Comparison of ENCODE assay signal across 17 mouse cellular contexts in genomic region chr7:57293564-57293963, GRCm38 (mm10).
DNase-seq lines count a peak whose midpoint lies in the region; ATAC-seq and TF ChIP-seq lines count a peak whose summit lies in the region.
"Had no signal": no experiment of that assay in that cellular context is flagged by ENCODE, and none has a peak within 500 bp of the region (broad histone marks: within the 10 kb centered on the region; RNA-seq: fewer than 3 reads in every experiment).

No protein-coding gene starts in this region.

- DNase-seq in cerebellum, adult 2 months = peak; percentile 7 to 27
- DNase-seq in cerebellum, adult 11-12 months = no peak
- peak; percentile 14 for DNase-seq in hindbrain, postnatal 0 days (ENCODE audit: low spot score)
- no peak for DNase-seq in hindbrain, embryonic 11.5 days (ENCODE audit: low spot score)
- peak; percentile 39 to 56 for DNase-seq in right cerebral cortex, postnatal 10 days (ENCODE audit: low spot score in 2 of 2)
- no peak for DNase-seq in right cerebral cortex, postnatal 14 days
- peak; percentile 37 to 66 for DNase-seq in cerebellum, postnatal 14 days
- DNase-seq: adrenal gland, postnatal 10 days; gastrocnemius, postnatal 14 days; heart, postnatal 36 days; kidney, adult 11 months had no signal

- no peak overlapping the region for H3K4me3 ChIP-seq in cerebellum, adult 2 months (replicated peaks; ENCODE audit: insufficient read depth, low read depth, low read length)
- no peak overlapping the region for H3K4me3 ChIP-seq in hindbrain, postnatal 0 days (ENCODE audit: low read length)
- no peak overlapping the region for H3K4me3 ChIP-seq in hindbrain, embryonic 11.5 days (ENCODE audit: low read depth, low read length)
- H3K4me3 ChIP-seq: embryonic facial prominence, embryonic 13.5 days; heart, embryonic 12.5 days; hindbrain, embryonic 12.5 days had no signal

- no peak overlapping the region for H3K9ac ChIP-seq in hindbrain, postnatal 0 days (replicated peaks; ENCODE audit: low read length)
- no peak overlapping the region for H3K9ac ChIP-seq in hindbrain, embryonic 11.5 days (ENCODE audit: low read depth, low read length)
- H3K9ac ChIP-seq: embryonic facial prominence, embryonic 13.5 days; heart, embryonic 12.5 days; hindbrain, embryonic 12.5 days had no signal

- H3K27me3 ChIP-seq in cerebellum, adult 2 months (ENCODE audit: control insufficient read depth, insufficient read depth, low read length) = no peaks in the 10 kb centered on the region
- H3K27me3 ChIP-seq in hindbrain, postnatal 0 days (ENCODE audit: insufficient read depth, low read length) = no peaks in the 10 kb centered on the region
- no peaks in the 10 kb centered on the region for H3K27me3 ChIP-seq in hindbrain, embryonic 11.5 days (ENCODE audit: control insufficient read depth, insufficient read depth, low read length)
- H3K27me3 ChIP-seq: embryonic facial prominence, embryonic 13.5 days; heart, embryonic 12.5 days; hindbrain, embryonic 12.5 days had no signal

- no peak for TF ChIP-seq POLR2A in cerebellum, adult 2 months (IDR thresholded peaks at IDR 0.05; ENCODE audit: borderline replicate concordance, insufficient read depth, low read length)

- H3K9me3 ChIP-seq in hindbrain, postnatal 0 days (ENCODE audit: low read length) = no peaks in the 10 kb centered on the region
- no peaks in the 10 kb centered on the region for H3K9me3 ChIP-seq in hindbrain, embryonic 11.5 days (ENCODE audit: control insufficient read depth, low read length)
- H3K9me3 ChIP-seq: embryonic facial prominence, embryonic 13.5 days; heart, embryonic 12.5 days; hindbrain, embryonic 12.5 days had no signal

- no peak for TF ChIP-seq CTCF in cerebellum, adult 2 months (IDR thresholded peaks at IDR 0.05; ENCODE audit: borderline replicate concordance, insufficient read depth, low read depth, low read length)
- TF ChIP-seq CTCF in hindbrain, postnatal 0 days (IDR thresholded peaks at IDR 0.05; ENCODE audit: low read depth) = no peak

- WGBS in cerebellum, adult 2 months = 35% methylated on average over 6 of the region's 6 CpGs
- 74% methylated on average over 6 of the region's 6 CpGs for WGBS in hindbrain, postnatal 0 days
- 86% methylated on average over 6 of the region's 6 CpGs for WGBS in hindbrain, embryonic 11.5 days

- H3K36me3 ChIP-seq in hindbrain, postnatal 0 days (ENCODE audit: insufficient read depth, low read length) = no peaks in the 10 kb centered on the region
- H3K36me3 ChIP-seq in hindbrain, embryonic 11.5 days (ENCODE audit: control insufficient read depth, insufficient read depth, low read length) = no peaks in the 10 kb centered on the region
- H3K36me3 ChIP-seq: embryonic facial prominence, embryonic 13.5 days; heart, embryonic 12.5 days; hindbrain, embryonic 12.5 days had no signal

- ATAC-seq in hindbrain, postnatal 0 days = no peak
- ATAC-seq in hindbrain, embryonic 11.5 days (ENCODE audit: low FRiP score) = no peak
- no peak for ATAC-seq in megakaryocyte progenitor cell, adult 5-6 weeks (replicated peaks; ENCODE audit: poor library complexity)
- ATAC-seq: forebrain, embryonic 14.5 days; hindbrain, embryonic 16.5 days had no signal

- H3K27ac ChIP-seq in cerebellum, adult 2 months (ENCODE audit: insufficient read depth, low read length) = no peak overlapping the region
- no peak overlapping the region for H3K27ac ChIP-seq in hindbrain, postnatal 0 days
- H3K27ac ChIP-seq in hindbrain, embryonic 11.5 days (ENCODE audit: low read depth, low read length) = no peak overlapping the region
- H3K27ac ChIP-seq: embryonic facial prominence, embryonic 13.5 days; hindbrain, embryonic 12.5 days had no signal

- no peaks in the 10 kb centered on the region for H3K4me1 ChIP-seq in cerebellum, adult 2 months (ENCODE audit: control insufficient read depth, insufficient read depth, low read length)
- no peaks in the 10 kb centered on the region for H3K4me1 ChIP-seq in hindbrain, postnatal 0 days (ENCODE audit: insufficient read depth, low read length)
- H3K4me1 ChIP-seq in hindbrain, embryonic 11.5 days (replicated peaks; ENCODE audit: control insufficient read depth, insufficient read depth, low read length) = no peaks in the 10 kb centered on the region
- H3K4me1 ChIP-seq: embryonic facial prominence, embryonic 13.5 days; heart, embryonic 12.5 days; hindbrain, embryonic 12.5 days had no signal

- H3K4me2 ChIP-seq in hindbrain, postnatal 0 days (ENCODE audit: low read depth, low read length) = no peak overlapping the region
- no peak overlapping the region for H3K4me2 ChIP-seq in hindbrain, embryonic 11.5 days (replicated peaks; ENCODE audit: low read depth, low read length)
- H3K4me2 ChIP-seq: embryonic facial prominence, embryonic 13.5 days; heart, embryonic 12.5 days; hindbrain, embryonic 12.5 days had no signal

Comparison
In these comparisons a context has a peak if more than half of its experiments do, and no peak if none do; other contexts are left out.
1. DNase-seq: peak in cerebellum, adult 2 months (2 of 2), hindbrain, postnatal 0 days (single experiment), right cerebral cortex, postnatal 10 days (2 of 2) and cerebellum, postnatal 14 days (2 of 2); none in cerebellum, adult 11-12 months (single experiment), hindbrain, embryonic 11.5 days (single experiment) and right cerebral cortex, postnatal 14 days (single experiment).